Mouse (Mus musculus) cerebellum, adult (tissue): Measurements from ENCODE around the gene Galnt12.
A peak's percentile ranks its signal among the peaks of the same experiment; 100 is the strongest.
"Not testable (repeated sequence)": the region's sequence is repeated elsewhere in the genome, so short reads cannot be mapped to it uniquely, and the experiment has no call there.

ENCODE experiments used
- ATAC-seq: cut with Nextera tagmentation; 2 replicates; pipeline ENCODE4 v1.9.2; 2017; ENCODE audit warnings: mild to moderate bottlenecking, moderate library complexity, mixed read lengths; ENCODE audit not compliant: insufficient number of reproducible peaks, low FRiP score, low TSS enrichment

The Galnt12 gene

GRCm38 (mm10) chr4:47091493-47092386, at the start of gene Galnt12:
Galnt12 (plus strand) TSS chr4:47091909.
- ATAC-seq, result peak; percentile 46; the same call in 1 of the 2 replicates

- no peak for ATAC-seq
These were observed 47.8 kb upstream of the Galnt12 start for GRCm38 (mm10) chr4:47043866-47044265.

GRCm38 (mm10) chr4:47046974-47047373, 44.7 kb upstream of the Galnt12 start:
- no peak for ATAC-seq

- ATAC-seq, result no peak
These were observed 43.9 kb upstream of the Galnt12 start for GRCm38 (mm10) chr4:47047765-47048164.

GRCm38 (mm10) chr4:47049216-47049615, 42.5 kb upstream of the Galnt12 start:
- no peak for ATAC-seq

- peak; percentile 51 for ATAC-seq
These were observed 41.5 kb upstream of the Galnt12 start for GRCm38 (mm10) chr4:47050167-47050566.

- ATAC-seq, result no peak
These were observed 40.9 kb upstream of the Galnt12 start for GRCm38 (mm10) chr4:47050642-47051381.

GRCm38 (mm10) chr4:47051905-47052304, 39.8 kb upstream of the Galnt12 start:
- ATAC-seq, result no peak

- ATAC-seq, result not testable (repeated sequence)
These were observed 36.5 kb upstream of the Galnt12 start for GRCm38 (mm10) chr4:47055170-47055569.

- ATAC-seq, result no peak
These were observed 36.1 kb upstream of the Galnt12 start for GRCm38 (mm10) chr4:47055570-47056080.

GRCm38 (mm10) chr4:47056791-47057509, 34.8 kb upstream of the Galnt12 start, which contains the start of gene Anks6:
Anks6 (minus strand) TSS chr4:47057427.
- peak; percentile 85 for ATAC-seq

GRCm38 (mm10) chr4:47057510-47058325, 34.0 kb upstream of the Galnt12 start:
- ATAC-seq, result peak; percentile 12; the same call in 1 of the 2 replicates

- ATAC-seq, result no peak
These were observed 30.8 kb upstream of the Galnt12 start for GRCm38 (mm10) chr4:47060900-47061299.

- ATAC-seq, result no peak
These were observed 16.7 kb upstream of the Galnt12 start for GRCm38 (mm10) chr4:47075054-47075453.

GRCm38 (mm10) chr4:47079997-47080646, 11.6 kb upstream of the Galnt12 start:
- no peak for ATAC-seq

GRCm38 (mm10) chr4:47080647-47081010, 11.1 kb upstream of the Galnt12 start:
- ATAC-seq, result no peak

GRCm38 (mm10) chr4:47083824-47084223, 7.9 kb upstream of the Galnt12 start:
- no peak for ATAC-seq

- ATAC-seq, result no peak
These were observed 3.0 kb upstream of the Galnt12 start for GRCm38 (mm10) chr4:47088671-47089070.

GRCm38 (mm10) chr4:47092387-47093021, 795 bp downstream of the Galnt12 start:
- ATAC-seq, result peak; percentile 54; the same call in 1 of the 2 replicates
